Mouse (Mus musculus): ENCODE measurements around the gene Klk1. TPM values are rescaled to one million over a fixed set of nuclear protein-coding genes. Genes with fewer than 3 reads are reported as not detected.
A peak's percentile ranks its signal among the peaks of the same experiment; 100 is the strongest.
"Not testable (repeated sequence)": the region's sequence is repeated elsewhere in the genome, so short reads cannot be mapped to it uniquely, and the experiment has no call there.

Gene Klk1
- polyA plus RNA-seq (2014; fragmentation: Nextera tagmentation; extraction: Ambion mirVana) = not detected in 2 replicates

DNA sequence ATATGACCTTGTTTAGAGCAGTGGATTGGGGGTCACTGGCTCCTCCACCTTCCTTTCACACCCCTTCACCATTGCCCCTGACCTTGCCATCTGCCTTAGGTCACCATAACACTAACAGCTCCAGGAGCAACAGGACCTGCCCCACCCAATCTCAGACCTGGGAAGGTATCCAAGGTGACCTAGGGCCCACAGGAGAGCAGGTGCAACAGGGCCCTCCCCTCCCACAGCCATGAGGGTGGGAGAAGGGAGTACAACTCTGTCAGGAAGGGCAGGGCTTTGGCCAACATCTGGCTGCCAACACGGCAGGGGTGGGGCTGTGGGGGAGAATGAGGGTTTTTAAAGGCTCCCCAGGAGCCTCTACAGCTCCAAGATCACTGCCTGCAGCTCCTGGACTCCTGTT, at the start of gene Klk1:
TSS of gene Klk1 (plus strand) at position 285 of the 400 bp plus-strand sequence.
- Histone ChIP-seq H3K36me3 (ENCODE audit: control insufficient read depth, insufficient read depth, low read length) (no peaks in the 10 kb centered on the region), H3K27ac (ENCODE audit: low read depth, low read length) (no peak within 1 kb of the TSS), H3K4me1 (ENCODE audit: control insufficient read depth, insufficient read depth, low read length) (no peaks in the 10 kb centered on the region), H3K4me2 (ENCODE audit: low read length) (no peak within 1 kb of the TSS), H3K27me3 (replicated peaks; ENCODE audit: control insufficient read depth, insufficient read depth, low read length) (no peaks in the 10 kb centered on the region), H3K4me3 (ENCODE audit: low read depth, low read length) (no peak within 1 kb of the TSS), H3K9me3 (replicated peaks; ENCODE audit: control insufficient read depth, low read length) (no peaks in the 10 kb centered on the region), H3K9ac (ENCODE audit: low read length) (no peak within 1 kb of the TSS)
- DNase-seq (ENCODE audit: low spot score) (no peak), ATAC-seq (no peak)
- WGBS = 23% methylated on average over 1 of the region's 1 CpGs

GRCm38 (mm10) chr7:44179299-44180045, 45.7 kb upstream of the Klk1 start:
- 17% methylated on average over 9 of the region's 9 CpGs for WGBS

DNA sequence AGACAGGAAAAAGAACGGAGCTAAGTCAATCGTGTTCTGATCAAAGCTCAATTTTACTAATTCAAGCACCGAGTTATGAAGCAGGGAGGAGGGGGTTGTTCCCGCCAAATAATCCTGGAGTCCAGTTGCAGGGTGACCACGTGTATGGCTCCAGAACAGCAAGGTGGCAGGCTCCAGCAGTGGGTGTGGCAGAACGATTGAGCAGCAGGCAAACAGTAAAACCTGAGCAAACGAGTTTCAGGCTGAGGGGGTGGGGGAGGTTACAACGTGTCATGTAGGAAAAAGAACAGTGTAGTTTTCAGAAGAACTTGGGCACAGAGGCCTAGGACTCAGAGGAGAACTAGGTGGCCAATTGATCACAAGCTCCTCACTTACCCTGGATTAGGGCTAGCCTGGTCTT, 38.6 kb upstream of the Klk1 start:
- DNase-seq (ENCODE audit: low spot score); H3K9me3 ChIP-seq (replicated peaks; ENCODE audit: control insufficient read depth, low read length); H3K4me3 ChIP-seq (ENCODE audit: low read depth, low read length); H3K4me2 ChIP-seq (ENCODE audit: low read length); H3K36me3 ChIP-seq (ENCODE audit: control insufficient read depth, insufficient read depth, low read length); H3K4me1 ChIP-seq (ENCODE audit: control insufficient read depth, insufficient read depth, low read length); ATAC-seq; H3K9ac ChIP-seq (ENCODE audit: low read length); H3K27ac ChIP-seq (ENCODE audit: low read depth, low read length); H3K27me3 ChIP-seq (replicated peaks; ENCODE audit: control insufficient read depth, insufficient read depth, low read length): not testable (repeated sequence)
- WGBS = 69% methylated on average over 8 of the region's 8 CpGs

More at GRCm38 (mm10) chr7:44179299-44180045, 45.7 kb upstream of the Klk1 start:
- Histone ChIP-seq H3K9ac (ENCODE audit: low read length) (no peak overlapping the region), H3K27ac (ENCODE audit: low read depth, low read length) (no peak overlapping the region), H3K4me3 (ENCODE audit: low read depth, low read length) (no peak overlapping the region), H3K27me3 (replicated peaks; ENCODE audit: control insufficient read depth, insufficient read depth, low read length) (no peaks in the 10 kb centered on the region), H3K36me3 (ENCODE audit: control insufficient read depth, insufficient read depth, low read length) (no peaks in the 10 kb centered on the region), H3K9me3 (replicated peaks; ENCODE audit: control insufficient read depth, low read length) (no peaks in the 10 kb centered on the region), H3K4me1 (ENCODE audit: control insufficient read depth, insufficient read depth, low read length) (no peaks in the 10 kb centered on the region), H3K4me2 (ENCODE audit: low read length) (no peak overlapping the region)
- no peak for ATAC-seq
- peak; percentile 6 for DNase-seq (ENCODE audit: low spot score)

- H3K4me2 ChIP-seq (ENCODE audit: low read length); H3K9me3 ChIP-seq (replicated peaks; ENCODE audit: control insufficient read depth, low read length); H3K9ac ChIP-seq (ENCODE audit: low read length); H3K27ac ChIP-seq (ENCODE audit: low read depth, low read length); H3K4me3 ChIP-seq (ENCODE audit: low read depth, low read length); H3K27me3 ChIP-seq (replicated peaks; ENCODE audit: control insufficient read depth, insufficient read depth, low read length); H3K4me1 ChIP-seq (ENCODE audit: control insufficient read depth, insufficient read depth, low read length); ATAC-seq; DNase-seq (ENCODE audit: low spot score); H3K36me3 ChIP-seq (ENCODE audit: control insufficient read depth, insufficient read depth, low read length): not testable (repeated sequence)
These were observed 37.2 kb upstream of the Klk1 start, which contains the start of gene Klk1b24 for GRCm38 (mm10) chr7:44187936-44188335. TSS of gene Klk1b24 (plus strand) at chr7:44188236.

GRCm38 (mm10) chr7:44193466-44193865, 31.7 kb upstream of the Klk1 start:
- H3K27me3 ChIP-seq (replicated peaks; ENCODE audit: control insufficient read depth, insufficient read depth, low read length); DNase-seq (ENCODE audit: low spot score); H3K36me3 ChIP-seq (ENCODE audit: control insufficient read depth, insufficient read depth, low read length); H3K27ac ChIP-seq (ENCODE audit: low read depth, low read length); H3K9ac ChIP-seq (ENCODE audit: low read length); H3K9me3 ChIP-seq (replicated peaks; ENCODE audit: control insufficient read depth, low read length); H3K4me2 ChIP-seq (ENCODE audit: low read length); H3K4me3 ChIP-seq (ENCODE audit: low read depth, low read length); H3K4me1 ChIP-seq (ENCODE audit: control insufficient read depth, insufficient read depth, low read length); ATAC-seq: not testable (repeated sequence)
- 83% methylated on average over 1 of the region's 1 CpGs for WGBS

- Histone ChIP-seq H3K9me3 (replicated peaks; ENCODE audit: control insufficient read depth, low read length) (no peaks in the 10 kb centered on the region), H3K27me3 (replicated peaks; ENCODE audit: control insufficient read depth, insufficient read depth, low read length) (no peaks in the 10 kb centered on the region), H3K4me1 (ENCODE audit: control insufficient read depth, insufficient read depth, low read length) (no peaks in the 10 kb centered on the region), H3K27ac (ENCODE audit: low read depth, low read length) (no peak within 1 kb of the TSS), H3K36me3 (ENCODE audit: control insufficient read depth, insufficient read depth, low read length) (no peaks in the 10 kb centered on the region), H3K9ac (ENCODE audit: low read length) (no peak within 1 kb of the TSS), H3K4me3 (ENCODE audit: low read depth, low read length) (no peak within 1 kb of the TSS), H3K4me2 (ENCODE audit: low read length) (no peak within 1 kb of the TSS)
- WGBS = 69% methylated on average over 3 of the region's 3 CpGs
- DNase-seq (ENCODE audit: low spot score) (no peak), ATAC-seq (no peak)
These were observed 27.3 kb upstream of the Klk1 start, which contains the start of gene Klk1b3 for GRCm38 (mm10) chr7:44197891-44198290. TSS of gene Klk1b3 (plus strand) at chr7:44198191.

DNA sequence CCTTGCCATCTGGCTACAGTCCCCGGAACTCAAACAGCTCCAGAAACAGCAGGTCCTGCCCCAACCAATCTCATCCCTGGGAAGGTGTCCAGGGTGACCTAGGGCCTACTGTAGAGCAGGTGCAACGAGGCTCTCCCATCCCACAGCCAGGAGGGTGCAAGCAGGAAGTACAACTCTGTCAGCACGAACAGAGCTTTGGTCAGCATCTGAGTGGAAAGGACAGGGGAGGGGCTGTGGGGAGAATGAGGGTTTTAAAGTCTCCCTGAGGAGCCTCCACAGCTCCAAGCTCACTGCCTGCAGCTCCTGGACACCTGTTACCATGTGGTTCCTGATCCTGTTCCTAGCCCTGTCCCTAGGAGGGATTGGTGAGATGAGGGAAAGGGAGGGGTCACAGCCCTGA, 18.0 kb upstream of the Klk1 start, which contains the start of gene Klk1b4:
TSS of gene Klk1b4 (plus strand) at position 301 of the 400 bp plus-strand sequence.
- not testable (repeated sequence) for H3K27ac ChIP-seq (ENCODE audit: low read depth, low read length)
- WGBS = 62% methylated on average over 3 of the region's 3 CpGs

DNA sequence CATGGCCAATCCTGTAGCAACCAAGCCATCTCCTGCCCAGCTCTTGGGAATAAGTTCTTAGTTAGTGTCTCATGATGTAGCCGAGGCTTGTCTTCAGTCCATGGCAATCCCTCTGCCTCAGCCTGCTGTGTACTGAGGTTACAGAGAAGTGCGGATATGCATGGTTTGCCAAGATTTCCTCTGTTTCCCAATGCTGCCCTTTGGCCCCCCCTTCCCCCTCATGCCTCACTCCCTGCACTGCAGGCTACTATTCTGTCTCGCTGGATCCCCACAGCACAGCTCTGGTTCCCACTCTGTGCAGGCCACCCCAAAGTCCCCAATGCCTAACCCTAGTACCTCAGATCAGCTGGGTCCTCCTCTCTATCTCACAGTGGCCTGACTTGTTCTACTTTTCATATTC, 16.9 kb upstream of the Klk1 start:
- H3K4me3 ChIP-seq (ENCODE audit: low read depth, low read length) = no peak overlapping the region
- no peak overlapping the region for H3K9ac ChIP-seq (ENCODE audit: low read length)
- no peak overlapping the region for H3K27ac ChIP-seq (ENCODE audit: low read depth, low read length)
- H3K9me3 ChIP-seq (replicated peaks; ENCODE audit: control insufficient read depth, low read length) = no peaks in the 10 kb centered on the region
- ATAC-seq (no peak), DNase-seq (ENCODE audit: low spot score) (no peak)
- no peaks in the 10 kb centered on the region for H3K27me3 ChIP-seq (replicated peaks; ENCODE audit: control insufficient read depth, insufficient read depth, low read length)
- no peaks in the 10 kb centered on the region for H3K36me3 ChIP-seq (ENCODE audit: control insufficient read depth, insufficient read depth, low read length)
- no peaks in the 10 kb centered on the region for H3K4me1 ChIP-seq (ENCODE audit: control insufficient read depth, insufficient read depth, low read length)
- H3K4me2 ChIP-seq (ENCODE audit: low read length) = no peak overlapping the region
- WGBS = 88% methylated on average over 3 of the region's 3 CpGs

More for the DNA sequence above, 18.0 kb upstream of the Klk1 start, which contains the start of gene Klk1b4:
- H3K9me3 ChIP-seq (replicated peaks; ENCODE audit: control insufficient read depth, low read length); H3K4me2 ChIP-seq (ENCODE audit: low read length); H3K4me1 ChIP-seq (ENCODE audit: control insufficient read depth, insufficient read depth, low read length); DNase-seq (ENCODE audit: low spot score); ATAC-seq; H3K27me3 ChIP-seq (replicated peaks; ENCODE audit: control insufficient read depth, insufficient read depth, low read length); H3K4me3 ChIP-seq (ENCODE audit: low read depth, low read length); H3K36me3 ChIP-seq (ENCODE audit: control insufficient read depth, insufficient read depth, low read length); H3K9ac ChIP-seq (ENCODE audit: low read length): not testable (repeated sequence)

DNA sequence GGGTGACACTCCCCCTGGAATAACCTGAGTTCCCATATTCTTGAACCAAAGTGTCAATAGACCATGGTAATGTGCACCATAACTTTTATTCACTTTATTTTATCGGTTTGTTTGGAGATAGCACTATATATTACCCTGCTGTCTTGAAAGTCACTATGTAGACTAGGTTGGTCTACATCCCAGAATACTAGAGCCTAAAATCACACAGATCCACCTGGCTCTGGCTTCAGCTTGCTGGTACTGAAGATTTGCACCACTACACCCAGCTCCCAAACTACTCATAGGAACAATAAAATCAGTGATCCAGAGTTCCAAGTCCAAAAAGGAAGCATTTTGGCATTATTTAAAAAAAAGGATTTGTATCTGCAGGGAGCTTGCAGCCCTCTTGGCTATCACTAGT, 9.5 kb upstream of the Klk1 start, which contains the start of gene Klk1b5:
TSS of gene Klk1b5 (plus strand) at position 301 of the 400 bp plus-strand sequence.
- Histone ChIP-seq H3K4me1 (ENCODE audit: control insufficient read depth, insufficient read depth, low read length) (no peaks in the 10 kb centered on the region), H3K4me3 (ENCODE audit: low read depth, low read length) (no peak within 1 kb of the TSS), H3K27me3 (replicated peaks; ENCODE audit: control insufficient read depth, insufficient read depth, low read length) (no peaks in the 10 kb centered on the region), H3K9me3 (replicated peaks; ENCODE audit: control insufficient read depth, low read length) (no peaks in the 10 kb centered on the region), H3K27ac (ENCODE audit: low read depth, low read length) (no peak within 1 kb of the TSS), H3K9ac (ENCODE audit: low read length) (no peak within 1 kb of the TSS), H3K36me3 (ENCODE audit: control insufficient read depth, insufficient read depth, low read length) (no peaks in the 10 kb centered on the region), H3K4me2 (ENCODE audit: low read length) (no peak within 1 kb of the TSS)
- no peak for ATAC-seq
- DNase-seq (ENCODE audit: low spot score) = no peak
- 90% methylated on average over 1 of the region's 1 CpGs for WGBS

Measured in forebrain, embryonic 14.5 days (tissue).